Mouse (Mus musculus): ENCODE results near the gene Alg12. TPM values are rescaled to one million over a fixed set of nuclear protein-coding genes. Genes with fewer than 3 reads are reported as not detected.
"Not testable (repeated sequence)": the region's sequence is repeated elsewhere in the genome, so short reads cannot be mapped to it uniquely, and the experiment has no call there.

The Alg12 gene
- polyA plus RNA-seq, 1 experiment: 10.2 TPM

GRCm38 (mm10) chr15:88800921-88801354, 18.2 kb downstream of the Alg12 start:
- Histone ChIP-seq H3K4me3 (ENCODE audit: insufficient read depth, low read length) (no peak overlapping the region), H3K4me1 (ENCODE audit: control insufficient read depth, insufficient read depth, low read length) (peaks cover 5% of the 10 kb centered on the region; the same call in 1 of the 2 replicates), H3K27ac (ENCODE audit: insufficient read depth, low read depth, low read length) (no peak overlapping the region)
- TF ChIP-seq POLR2A (IDR thresholded peaks at IDR 0.05; ENCODE audit: borderline replicate concordance, low read depth, low read length) (no peak), CTCF (IDR thresholded peaks at IDR 0.05; ENCODE audit: low read depth, low read length) (no peak)

GRCm38 (mm10) chr15:88799950-88800371, 19.2 kb downstream of the Alg12 start:
- peaks cover 5% of the 10 kb centered on the region; the same call in 1 of the 2 replicates for H3K4me1 ChIP-seq (ENCODE audit: control insufficient read depth, insufficient read depth, low read length)
- TF ChIP-seq CTCF (IDR thresholded peaks at IDR 0.05; ENCODE audit: low read depth, low read length): no peak
- TF ChIP-seq POLR2A (IDR thresholded peaks at IDR 0.05; ENCODE audit: borderline replicate concordance, low read depth, low read length): no peak
- H3K27ac ChIP-seq (ENCODE audit: insufficient read depth, low read depth, low read length): no peak overlapping the region
- no peak overlapping the region for H3K4me3 ChIP-seq (ENCODE audit: insufficient read depth, low read length)

GRCm38 (mm10) chr15:88794729-88795128, 24.4 kb downstream of the Alg12 start:
- not testable (repeated sequence) for H3K27ac ChIP-seq (ENCODE audit: insufficient read depth, low read depth, low read length); H3K4me3 ChIP-seq (ENCODE audit: insufficient read depth, low read length); H3K4me1 ChIP-seq (ENCODE audit: control insufficient read depth, insufficient read depth, low read length)

- Histone ChIP-seq H3K4me3 (ENCODE audit: insufficient read depth, low read length) (no peak overlapping the region), H3K27ac (ENCODE audit: insufficient read depth, low read depth, low read length) (no peak overlapping the region), H3K4me1 (ENCODE audit: control insufficient read depth, insufficient read depth, low read length) (peaks cover 5% of the 10 kb centered on the region; the same call in 1 of the 2 replicates)
- TF ChIP-seq CTCF (IDR thresholded peaks at IDR 0.05; ENCODE audit: low read depth, low read length): no peak
- no peak for TF ChIP-seq POLR2A (IDR thresholded peaks at IDR 0.05; ENCODE audit: borderline replicate concordance, low read depth, low read length)
Measured at GRCm38 (mm10) chr15:88792140-88792850, 26.8 kb downstream of the Alg12 start.

- not testable (repeated sequence) for H3K4me3 ChIP-seq (ENCODE audit: insufficient read depth, low read length); H3K27ac ChIP-seq (ENCODE audit: insufficient read depth, low read depth, low read length)
- peaks cover 30% of the 10 kb centered on the region for H3K4me1 ChIP-seq (ENCODE audit: control insufficient read depth, insufficient read depth, low read length)
Measured at GRCm38 (mm10) chr15:88774630-88775029, 44.5 kb downstream of the Alg12 start.

- H3K4me1 ChIP-seq (ENCODE audit: control insufficient read depth, insufficient read depth, low read length): peaks cover 20% of the 10 kb centered on the region
- H3K4me3 ChIP-seq (ENCODE audit: insufficient read depth, low read length): no peak overlapping the region
- no peak overlapping the region for H3K27ac ChIP-seq (ENCODE audit: insufficient read depth, low read depth, low read length)
- no peak for TF ChIP-seq POLR2A (IDR thresholded peaks at IDR 0.05; ENCODE audit: borderline replicate concordance, low read depth, low read length)
- TF ChIP-seq CTCF (IDR thresholded peaks at IDR 0.05; ENCODE audit: low read depth, low read length): no peak
Measured at GRCm38 (mm10) chr15:88768537-88768936, 50.6 kb downstream of the Alg12 start.

GRCm38 (mm10) chr15:88766139-88766538, 53.0 kb downstream of the Alg12 start:
- not testable (repeated sequence) for H3K4me3 ChIP-seq (ENCODE audit: insufficient read depth, low read length); H3K4me1 ChIP-seq (ENCODE audit: control insufficient read depth, insufficient read depth, low read length); H3K27ac ChIP-seq (ENCODE audit: insufficient read depth, low read depth, low read length)

- H3K27ac ChIP-seq (ENCODE audit: insufficient read depth, low read depth, low read length): no peak overlapping the region
- peaks cover 2% of the 10 kb centered on the region; the same call in 1 of the 2 replicates for H3K4me1 ChIP-seq (ENCODE audit: control insufficient read depth, insufficient read depth, low read length)
Measured at GRCm38 (mm10) chr15:88761551-88761950, 57.6 kb downstream of the Alg12 start.

GRCm38 (mm10) chr15:88758061-88758460, 61.1 kb downstream of the Alg12 start:
- H3K4me1 ChIP-seq (ENCODE audit: control insufficient read depth, insufficient read depth, low read length): peaks cover 9% of the 10 kb centered on the region; the same call in 1 of the 2 replicates
- no peak overlapping the region for H3K27ac ChIP-seq (ENCODE audit: insufficient read depth, low read depth, low read length)
- no peak for TF ChIP-seq POLR2A (IDR thresholded peaks at IDR 0.05; ENCODE audit: borderline replicate concordance, low read depth, low read length)
- TF ChIP-seq CTCF (IDR thresholded peaks at IDR 0.05; ENCODE audit: low read depth, low read length): no peak
- H3K4me3 ChIP-seq (ENCODE audit: insufficient read depth, low read length): no peak overlapping the region

More at GRCm38 (mm10) chr15:88761551-88761950, 57.6 kb downstream of the Alg12 start:
- no peak overlapping the region for H3K4me3 ChIP-seq (ENCODE audit: insufficient read depth, low read length)
- TF ChIP-seq CTCF (IDR thresholded peaks at IDR 0.05; ENCODE audit: low read depth, low read length) (no peak), POLR2A (IDR thresholded peaks at IDR 0.05; ENCODE audit: borderline replicate concordance, low read depth, low read length) (no peak)

GRCm38 (mm10) chr15:88755761-88756160, 63.4 kb downstream of the Alg12 start:
- TF ChIP-seq CTCF (IDR thresholded peaks at IDR 0.05; ENCODE audit: low read depth, low read length): no peak
- TF ChIP-seq POLR2A (IDR thresholded peaks at IDR 0.05; ENCODE audit: borderline replicate concordance, low read depth, low read length): no peak
- Histone ChIP-seq H3K27ac (ENCODE audit: insufficient read depth, low read depth, low read length) (no peak overlapping the region), H3K4me1 (ENCODE audit: control insufficient read depth, insufficient read depth, low read length) (peaks cover 10% of the 10 kb centered on the region; the same call in 1 of the 2 replicates), H3K4me3 (ENCODE audit: insufficient read depth, low read length) (no peak overlapping the region)

Other genes starting within 250 kb of the Alg12 start
- gene Zdhhc25, start 219.0 kb downstream of the Alg12 start, polyA plus RNA-seq (2012; ENCODE audit: insufficient read depth, insufficient read length, missing spikeins): not detected in 2 replicates
- 42.1 and 44.9 TPM in 2 replicates for gene Brd1, start 85.1 kb downstream of the Alg12 start, polyA plus RNA-seq (2012; ENCODE audit: insufficient read depth, insufficient read length, missing spikeins)
- 18.1 and 20.5 TPM in 2 replicates for gene Zbed4, start 67.7 kb downstream of the Alg12 start, polyA plus RNA-seq (2012; ENCODE audit: insufficient read depth, insufficient read length, missing spikeins)
- 23.0 and 24.4 TPM in 2 replicates for gene Creld2, start 328 bp upstream of the Alg12 start, polyA plus RNA-seq (2012; ENCODE audit: insufficient read depth, insufficient read length, missing spikeins)
- gene Pim3, start 42.9 kb upstream of the Alg12 start, polyA plus RNA-seq (2012; ENCODE audit: insufficient read depth, insufficient read length, missing spikeins): 9.2 and 9.9 TPM in 2 replicates
- not detected in 2 replicates for gene Ttll8, start 135.1 kb upstream of the Alg12 start, polyA plus RNA-seq (2012; ENCODE audit: insufficient read depth, insufficient read length, missing spikeins)
- not detected in 2 replicates for gene Mlc1, start 159.7 kb upstream of the Alg12 start, polyA plus RNA-seq (2012; ENCODE audit: insufficient read depth, insufficient read length, missing spikeins)
- gene Mov10l1, start 163.6 kb upstream of the Alg12 start, polyA plus RNA-seq (2012; ENCODE audit: insufficient read depth, insufficient read length, missing spikeins): not detected in 2 replicates
- not detected in 2 replicates for gene Panx2, start 240.4 kb upstream of the Alg12 start, polyA plus RNA-seq (2012; ENCODE audit: insufficient read depth, insufficient read length, missing spikeins)